Mouse (Mus musculus) hindbrain, embryonic 16.5 days (tissue): ENCODE measurements around the gene Alpk1. TPM values are rescaled to one million over a fixed set of nuclear protein-coding genes. Genes with fewer than 3 reads are reported as not detected.

ENCODE experiments used
- ATAC-seq: fragments of 200-750 bp; cut with Nextera tagmentation; 2 replicates; pipeline ENCODE4 v1.8.0; 2017; ENCODE audit warnings: moderate TSS enrichment, moderate library complexity
- H3K27ac ChIP-seq: fragments of 300-500 bp; sonication (generic); 2 replicates; pipeline ENCODE4 v1.5.1; 2014; ENCODE audit warnings: low read depth, mild to moderate bottlenecking, control low read depth, low read length, moderate library complexity
- H3K27me3 ChIP-seq: fragments of 300-500 bp; sonication (generic); replicated peaks from 2 replicates; pipeline ENCODE4 v1.6.1; 2014; ENCODE audit warnings: low read length; ENCODE audit not compliant: control insufficient read depth, insufficient read depth
- H3K36me3 ChIP-seq: fragments of 300-500 bp; sonication (generic); 2 replicates; pipeline ENCODE4 v1.6.1; 2014; ENCODE audit warnings: mild to moderate bottlenecking, low read length, moderate library complexity, mixed read lengths; ENCODE audit not compliant: control insufficient read depth, insufficient read depth
- H3K4me1 ChIP-seq: fragments of 300-500 bp; sonication (generic); 2 replicates; pipeline ENCODE4 v1.6.1; 2014; ENCODE audit warnings: low read depth, low read length; ENCODE audit not compliant: control insufficient read depth, insufficient read depth
- H3K4me2 ChIP-seq: fragments of 300-500 bp; sonication (generic); 2 replicates; pipeline ENCODE4 v1.6.1; 2014; ENCODE audit warnings: mild to moderate bottlenecking, low read length, control low read depth, moderate library complexity
- H3K4me3 ChIP-seq: fragments of 300-500 bp; sonication (generic); 2 replicates; pipeline ENCODE4 v1.5.1; 2014; ENCODE audit warnings: mild to moderate bottlenecking, low read length, control low read depth, moderate library complexity
- H3K9ac ChIP-seq: fragments of 300-500 bp; sonication (generic); 2 replicates; pipeline ENCODE4 v1.6.1; 2014; ENCODE audit warnings: low read depth, mild to moderate bottlenecking, control low read depth, low read length, moderate library complexity
- H3K9me3 ChIP-seq: fragments of 300-500 bp; sonication (generic); 2 replicates; pipeline ENCODE4 v1.6.1; 2014; ENCODE audit warnings: mild to moderate bottlenecking, low read length, moderate library complexity; ENCODE audit not compliant: control insufficient read depth
- WGBS: fragments of 180-500 bp; shearing (Covaris S2); extraction: QIAGEN DNeasy Blood & Tissue Kit; methylation state at CpG from one replicate; pipeline ENCODE4 v1.1.7; 2014; 5-methylcytosine and 5-hydroxymethylcytosine counted together
- polyA plus RNA-seq: library from polyadenylated mRNA; unstranded; fragments of >200 nt; fragmentation: Nextera tagmentation; extraction: Ambion mirVana; gene quantifications from 2 replicates; pipeline ENCODE4 v1.2.1, GENCODE M21; 2015

Alpk1 gene
- polyA plus RNA-seq, 1 experiment from 2014 or later, result 0.46 TPM

GRCm38 (mm10) chr3:127694802-127695771, 85.2 kb downstream of the Alpk1 start:
- Histone ChIP-seq H3K9me3 (no peaks in the 10 kb centered on the region), H3K4me1 (peaks cover 5% of the 10 kb centered on the region), H3K9ac (peak overlapping the region; percentile 67), H3K4me2 (peak overlapping the region; percentile 83), H3K4me3 (peak overlapping the region; percentile 45), H3K36me3 (no peaks in the 10 kb centered on the region), H3K27me3 (peaks cover 10% of the 10 kb centered on the region), H3K27ac (no peak overlapping the region)
- ATAC-seq, result no peak
- 7% methylated on average over 43 of the region's 43 CpGs for WGBS

DNA sequence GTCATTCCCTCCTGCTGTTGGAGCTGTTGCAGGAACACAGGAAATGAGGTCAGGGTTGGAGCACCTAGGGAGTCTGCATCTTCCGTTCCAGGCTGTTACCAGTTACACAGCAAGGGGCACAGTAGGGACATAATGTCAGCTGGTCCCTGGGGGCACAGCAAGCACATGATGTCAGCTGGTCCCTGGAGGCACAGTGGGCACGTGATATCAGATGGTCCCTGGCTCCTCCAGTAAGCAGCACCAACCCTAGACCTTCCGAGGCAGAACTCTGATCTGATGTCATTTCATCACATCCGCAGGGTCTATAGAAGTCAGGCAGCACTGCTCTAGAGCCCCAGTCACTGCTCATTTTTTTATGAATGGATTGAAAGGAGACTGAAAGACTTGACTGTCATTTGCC, 89.1 kb downstream of the Alpk1 start:
- Histone ChIP-seq H3K36me3 (no peaks in the 10 kb centered on the region), H3K4me3 (no peak overlapping the region), H3K9ac (no peak overlapping the region), H3K27me3 (peaks cover 5% of the 10 kb centered on the region; the same call in 1 of the 2 replicates), H3K9me3 (no peaks in the 10 kb centered on the region), H3K27ac (no peak overlapping the region), H3K4me2 (no peak overlapping the region), H3K4me1 (peaks cover 5% of the 10 kb centered on the region)
- no peak for ATAC-seq
- 73% methylated on average over 4 of the region's 4 CpGs for WGBS

DNA sequence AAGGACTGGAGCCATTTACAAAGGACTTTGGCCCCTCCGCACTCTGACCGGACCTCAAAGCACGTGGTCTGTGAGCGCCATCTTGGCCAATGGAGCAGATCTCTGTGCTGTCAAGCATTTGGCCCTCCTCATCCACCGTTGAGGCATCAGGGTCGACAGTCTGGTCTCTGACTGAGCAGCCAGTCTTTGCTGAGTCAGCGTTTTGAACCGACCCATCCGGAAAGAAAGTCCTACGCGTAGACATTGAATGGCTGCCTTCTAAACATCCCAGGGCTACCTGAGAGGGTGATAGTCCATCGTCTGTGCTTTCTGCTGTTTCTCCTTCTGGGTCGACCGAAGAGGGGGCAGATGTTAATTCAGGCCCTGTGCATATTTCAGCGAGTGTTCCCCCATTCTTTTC, 100.6 kb downstream of the Alpk1 start:
- WGBS, result 90% methylated on average over 15 of the region's 15 CpGs
- Histone ChIP-seq H3K36me3 (no peaks in the 10 kb centered on the region), H3K27ac (no peak overlapping the region), H3K9me3 (no peaks in the 10 kb centered on the region), H3K4me1 (no peaks in the 10 kb centered on the region), H3K27me3 (no peaks in the 10 kb centered on the region), H3K9ac (no peak overlapping the region), H3K4me3 (no peak overlapping the region), H3K4me2 (no peak overlapping the region)
- ATAC-seq, result no peak

DNA sequence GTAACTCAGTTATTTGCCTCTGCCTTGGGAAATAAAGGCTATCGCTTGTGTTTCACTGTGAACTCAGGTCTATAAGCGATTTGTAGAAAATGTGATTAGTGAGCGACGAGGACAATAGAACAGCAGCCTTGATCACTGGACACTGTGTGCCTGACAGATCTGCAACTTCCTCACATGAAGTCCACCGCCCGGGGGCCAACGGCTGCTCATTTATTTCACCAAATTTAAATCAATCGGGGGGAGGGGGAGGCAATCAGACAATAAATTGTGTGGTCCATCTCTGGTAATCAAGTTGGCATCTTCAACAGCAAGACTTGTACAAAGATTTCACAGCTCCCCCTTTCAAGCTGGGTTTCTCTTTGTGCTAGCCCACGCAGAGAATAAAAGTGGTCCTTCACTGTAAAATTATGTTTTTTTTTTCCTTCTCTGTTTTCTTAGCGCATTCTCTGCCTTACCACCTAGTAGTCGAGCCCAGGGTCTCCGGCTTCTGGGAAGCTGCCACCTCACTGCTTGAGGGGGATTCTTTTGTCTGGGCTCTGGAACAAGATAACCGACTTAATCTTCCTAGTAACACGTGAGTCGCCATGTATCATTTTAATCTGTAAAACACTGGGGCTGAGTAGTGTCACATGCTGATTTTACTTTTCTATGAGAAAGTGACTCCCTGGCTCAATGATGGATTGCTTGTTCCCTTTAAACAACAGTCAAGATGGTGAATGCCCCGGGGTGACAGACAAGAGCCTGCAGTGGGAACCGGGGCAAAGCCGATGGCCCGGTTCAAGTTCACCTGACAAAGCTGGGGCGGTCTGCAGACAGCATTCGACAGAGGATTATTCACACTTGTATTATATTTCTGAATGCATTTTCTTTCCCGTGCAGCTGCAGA, 118.4 kb downstream of the Alpk1 start:
- Histone ChIP-seq H3K36me3 (no peaks in the 10 kb centered on the region), H3K4me1 (peaks cover 4% of the 10 kb centered on the region; the same call in 1 of the 2 replicates), H3K27me3 (no peaks in the 10 kb centered on the region), H3K4me3 (peak overlapping the region; percentile 4; the same call in 1 of the 2 replicates), H3K9me3 (no peaks in the 10 kb centered on the region), H3K9ac (no peak overlapping the region), H3K27ac (no peak overlapping the region), H3K4me2 (peak overlapping the region; percentile 49)
- ATAC-seq, result no peak
- WGBS, result 23% methylated on average over 22 of the region's 22 CpGs

- peaks cover 4% of the 10 kb centered on the region; the same call in 1 of the 2 replicates for H3K4me1 ChIP-seq
- no peak for ATAC-seq
- WGBS, result 58% methylated on average over 7 of the region's 7 CpGs
- H3K9me3 ChIP-seq, result no peaks in the 10 kb centered on the region
- no peaks in the 10 kb centered on the region for H3K27me3 ChIP-seq
- no peak overlapping the region for H3K9ac ChIP-seq
- no peak overlapping the region for H3K4me2 ChIP-seq
- no peak overlapping the region for H3K4me3 ChIP-seq
- no peaks in the 10 kb centered on the region for H3K36me3 ChIP-seq
- no peak overlapping the region for H3K27ac ChIP-seq
These were observed 119.6 kb downstream of the Alpk1 start for GRCm38 (mm10) chr3:127660712-127661111.

GRCm38 (mm10) chr3:127651742-127652653, 128.3 kb downstream of the Alpk1 start:
- WGBS, result 34% methylated on average over 7 of the region's 7 CpGs
- Histone ChIP-seq H3K4me2 (no peak overlapping the region), H3K9me3 (no peaks in the 10 kb centered on the region), H3K4me1 (no peaks in the 10 kb centered on the region), H3K27ac (no peak overlapping the region), H3K4me3 (no peak overlapping the region), H3K9ac (no peak overlapping the region), H3K36me3 (no peaks in the 10 kb centered on the region), H3K27me3 (no peaks in the 10 kb centered on the region; the same call in 1 of the 2 replicates)
- ATAC-seq, result 0 out of 2 replicates have a peak, but pooled peaks have one; percentile 30

DNA sequence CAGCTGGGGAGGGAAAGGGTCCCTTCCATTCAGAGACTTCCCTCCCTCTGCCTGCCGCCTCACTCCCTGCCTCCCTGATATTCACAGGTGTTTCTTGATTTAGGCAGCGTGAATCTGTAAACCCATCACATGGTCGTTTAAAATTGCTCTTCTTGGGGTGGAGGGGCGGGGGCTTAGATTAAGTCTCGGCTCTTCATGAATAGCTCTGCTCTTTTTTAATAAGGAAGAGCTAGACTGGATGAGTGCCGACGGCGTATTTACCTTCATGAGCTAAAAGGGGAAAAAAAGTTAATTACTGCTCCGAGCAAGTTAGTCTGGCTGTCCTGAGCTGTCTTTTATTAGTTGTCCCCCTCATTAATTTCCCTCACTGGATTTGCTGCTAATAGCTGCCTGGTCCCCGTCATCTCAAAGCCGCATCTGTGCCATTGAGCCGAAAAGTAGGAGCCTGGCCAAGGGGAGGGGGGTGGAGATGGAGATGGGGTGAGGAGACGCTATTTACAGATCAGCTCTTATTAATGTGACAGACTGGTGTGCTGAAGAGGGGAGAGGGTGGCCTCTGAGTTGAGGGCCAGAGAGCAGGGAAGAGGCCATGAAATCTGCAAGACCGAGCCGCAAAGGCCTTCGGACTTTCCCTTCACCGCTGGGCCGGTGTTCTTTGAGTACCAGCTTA, 134.0 kb downstream of the Alpk1 start:
- H3K4me2 ChIP-seq, result no peak overlapping the region
- H3K27ac ChIP-seq, result no peak overlapping the region
- no peaks in the 10 kb centered on the region for H3K9me3 ChIP-seq
- no peak overlapping the region for H3K4me3 ChIP-seq
- no peaks in the 10 kb centered on the region for H3K36me3 ChIP-seq
- H3K4me1 ChIP-seq, result no peaks in the 10 kb centered on the region; the same call in 1 of the 2 replicates
- H3K27me3 ChIP-seq, result peaks cover 13% of the 10 kb centered on the region
- no peak for ATAC-seq
- no peak overlapping the region for H3K9ac ChIP-seq
- WGBS, result 34% methylated on average over 18 of the region's 18 CpGs

- Histone ChIP-seq H3K27me3 (peaks cover 28% of the 10 kb centered on the region), H3K27ac (no peak overlapping the region), H3K4me1 (peaks cover 8% of the 10 kb centered on the region; the same call in 1 of the 2 replicates), H3K9ac (no peak overlapping the region), H3K4me2 (no peak overlapping the region), H3K4me3 (no peak overlapping the region), H3K36me3 (no peaks in the 10 kb centered on the region), H3K9me3 (no peaks in the 10 kb centered on the region)
- WGBS, result 10% methylated on average over 5 of the region's 5 CpGs
- ATAC-seq, result no peak
These were observed 138.1 kb downstream of the Alpk1 start for GRCm38 (mm10) chr3:127642211-127642610.
